Comparison of ENCODE assay signal across 17 mouse cellular contexts in genomic region chr3:37331999-37332449, GRCm38 (mm10). TPM values are rescaled to one million over a fixed set of nuclear protein-coding genes. Genes with fewer than 3 reads are reported as not detected.
DNase-seq lines count a peak whose midpoint lies in the region; ATAC-seq and TF ChIP-seq lines count a peak whose summit lies in the region.
"Had no signal": no experiment of that assay in that cellular context is flagged by ENCODE, and none has a peak within 500 bp of the region (broad histone marks: within the 10 kb centered on the region; RNA-seq: fewer than 3 reads in every experiment).

No protein-coding gene starts in this region.

- no peak for TF ChIP-seq CTCF in liver, embryonic 14.5 days (IDR thresholded peaks at IDR 0.05; ENCODE audit: low read depth)

- ATAC-seq in liver, embryonic 14.5 days (ENCODE audit: insufficient read depth): peak; percentile 89
- 0 out of 2 replicates have a peak, but pooled peaks have one; percentile 30 for ATAC-seq in neutrophil, adult 5-6 weeks (ENCODE audit: extremely low read depth, insufficient number of reproducible peaks, low FRiP score, poor library complexity, severe bottlenecking)
- ATAC-seq in hindbrain, embryonic 16.5 days: no peak
- ATAC-seq: intestine, embryonic 15.5 days had no signal

- peak; percentile 86 for DNase-seq in heart, adult 11 months
- DNase-seq in heart, postnatal 36 days: no peak
- DNase-seq in c-Kit-positive CD71-positive TER-119-positive erythroid progenitor cells, embryonic 14.5 days (ENCODE audit: low spot score): peak; percentile 53
- peak; percentile 28 to 56 (median 41) for DNase-seq in liver, embryonic 14.5 days (ENCODE audit: low read depth in 3 of 3, low spot score in 3 of 3)
- DNase-seq in adrenal gland, adult 8-10 months: no peak
- DNase-seq in B cell, adult 2 months: no peak
- DNase-seq: adrenal gland, postnatal 36 days; cerebellum, postnatal 36 days; lung, adult 18-20 months; retina, postnatal 1 day had no signal

- 6% methylated on average over 6 of the region's 6 CpGs for WGBS in liver, embryonic 14.5 days (ENCODE audit: insufficient replicate concordance)
- 74% methylated on average over 6 of the region's 6 CpGs for WGBS in hindbrain, embryonic 16.5 days

- no peak overlapping the region for H3K9ac ChIP-seq in liver, embryonic 14.5 days (replicated peaks)
- H3K9ac ChIP-seq in hindbrain, embryonic 16.5 days (ENCODE audit: low read depth, low read length): no peak overlapping the region
- H3K9ac ChIP-seq: embryonic facial prominence, embryonic 12.5 days; intestine, embryonic 15.5 days; neural tube, embryonic 15.5 days had no signal

- H3K27ac ChIP-seq in liver, embryonic 14.5 days: peak overlapping the region; percentile 47
- H3K27ac ChIP-seq in hindbrain, embryonic 16.5 days (ENCODE audit: low read depth, low read length): no peak overlapping the region
- H3K27ac ChIP-seq: embryonic facial prominence, embryonic 12.5 days; intestine, embryonic 15.5 days; kidney, postnatal 0 days; neural tube, embryonic 15.5 days had no signal

- no peaks in the 10 kb centered on the region for H3K36me3 ChIP-seq in liver, embryonic 14.5 days (replicated peaks; ENCODE audit: control insufficient read depth, insufficient read depth, low read depth)
- no peaks in the 10 kb centered on the region for H3K36me3 ChIP-seq in hindbrain, embryonic 16.5 days (ENCODE audit: control insufficient read depth, insufficient read depth, low read length)
- H3K36me3 ChIP-seq: embryonic facial prominence, embryonic 12.5 days; intestine, embryonic 15.5 days; neural tube, embryonic 15.5 days had no signal

- no peak overlapping the region for H3K4me3 ChIP-seq in liver, embryonic 14.5 days (ENCODE audit: insufficient read depth in 1 of 2, low read depth in 2 of 2, low read length in 2 of 2)
- no peak overlapping the region for H3K4me3 ChIP-seq in hindbrain, embryonic 16.5 days (ENCODE audit: low read length)
- H3K4me3 ChIP-seq: embryonic facial prominence, embryonic 12.5 days; intestine, embryonic 15.5 days; neural tube, embryonic 15.5 days had no signal

- intact Hi-C loops in heart, postnatal 36 days (cut with DNase I): loop anchor here (10.0 kb wide), 1 partner anchor 893 kb away; no protein-coding TSS in a partner anchor

- H3K9me3 ChIP-seq in liver, embryonic 14.5 days (ENCODE audit: control insufficient read depth, low read length): no peaks in the 10 kb centered on the region
- H3K9me3 ChIP-seq in hindbrain, embryonic 16.5 days (ENCODE audit: control insufficient read depth, low read length): no peaks in the 10 kb centered on the region
- H3K9me3 ChIP-seq: embryonic facial prominence, embryonic 12.5 days; intestine, embryonic 15.5 days; neural tube, embryonic 15.5 days had no signal

- H3K4me2 ChIP-seq in liver, embryonic 14.5 days (ENCODE audit: low read depth): no peak overlapping the region
- H3K4me2 ChIP-seq in hindbrain, embryonic 16.5 days (ENCODE audit: low read length): no peak overlapping the region
- H3K4me2 ChIP-seq: embryonic facial prominence, embryonic 12.5 days; intestine, embryonic 15.5 days; neural tube, embryonic 15.5 days had no signal

- TF ChIP-seq EP300 in liver, embryonic 14.5 days (IDR thresholded peaks at IDR 0.05; ENCODE audit: low read depth): peak; percentile 88

- no peaks in the 10 kb centered on the region for H3K27me3 ChIP-seq in liver, embryonic 14.5 days (ENCODE audit: control insufficient read depth, insufficient read depth, low read length)
- H3K27me3 ChIP-seq in hindbrain, embryonic 16.5 days (replicated peaks; ENCODE audit: control insufficient read depth, insufficient read depth, low read length): no peaks in the 10 kb centered on the region
- H3K27me3 ChIP-seq: embryonic facial prominence, embryonic 12.5 days; intestine, embryonic 15.5 days; neural tube, embryonic 15.5 days had no signal

- H3K4me1 ChIP-seq in liver, embryonic 14.5 days (replicated peaks; ENCODE audit: control insufficient read depth in 2 of 2, insufficient read depth in 2 of 2, low read length in 1 of 2): peaks cover 20 to 36% of the 10 kb centered on the region in 2 experiments
- no peaks in the 10 kb centered on the region for H3K4me1 ChIP-seq in hindbrain, embryonic 16.5 days (ENCODE audit: control insufficient read depth, insufficient read depth, low read depth, low read length)
- H3K4me1 ChIP-seq: embryonic facial prominence, embryonic 12.5 days; intestine, embryonic 15.5 days; neural tube, embryonic 15.5 days had no signal

RNA-seq across cellular contexts. Expression of gene Fgf2, which starts 16.1 kb away (rescaled TPM):
- total RNA-seq in heart, postnatal 36 days (2021): 10 to 100 TPM in 1 of 2 experiments, 1 to 10 TPM in 1; 9.6 to 13.7 TPM
- polyA plus RNA-seq in liver, embryonic 14.5 days (2012; rRNA removed): 0.03 and 0.06 TPM in 2 replicates
- polyA plus RNA-seq in liver, embryonic 14.5 days (2014; fragmentation: Nextera tagmentation; extraction: Ambion mirVana): 0.13 and 0.14 TPM in 2 replicates
- 0.12 and 0.23 TPM in 2 replicates for total RNA-seq in neutrophil, adult 5-6 weeks (2017)
- total RNA-seq in adrenal gland, adult 8-10 months (2022): 1 to 10 TPM; 3.9 to 9.8 (median 7.4) TPM
- polyA plus RNA-seq in hindbrain, embryonic 16.5 days (2015; fragmentation: Nextera tagmentation; extraction: Ambion mirVana): 0.55 and 0.60 TPM in 2 replicates

RNA-seq across cellular contexts. Expression of gene Cetn4, which starts 19.5 kb away (rescaled TPM):
- total RNA-seq in heart, postnatal 36 days (2021): 1 to 10 TPM in 1 of 2 experiments, not detected in 1; 1.6 TPM
- polyA plus RNA-seq in liver, embryonic 14.5 days (2012; rRNA removed): 0.70 and 1.6 TPM in 2 replicates
- polyA plus RNA-seq in liver, embryonic 14.5 days (2014; fragmentation: Nextera tagmentation; extraction: Ambion mirVana): 1.6 and 1.9 TPM in 2 replicates
- 2.8 TPM in 1 of 2 replicates, not detected in the other for total RNA-seq in neutrophil, adult 5-6 weeks (2017)
- 1 to 10 TPM; 3.4 to 7.9 (median 5.7) TPM for total RNA-seq in adrenal gland, adult 8-10 months (2022)
- polyA plus RNA-seq in hindbrain, embryonic 16.5 days (2015; fragmentation: Nextera tagmentation; extraction: Ambion mirVana): 2.5 and 3.3 TPM in 2 replicates
- polyA plus RNA-seq: small intestine, adult 2 months had no signal

RNA-seq across cellular contexts. Expression of gene Bbs12, which starts 19.7 kb away (rescaled TPM):
- total RNA-seq in heart, postnatal 36 days (2021): 1 to 10 TPM in 1 of 2 experiments, under 1 TPM in 1; 0.46 to 1.3 TPM
- polyA plus RNA-seq in liver, embryonic 14.5 days (2012; rRNA removed): 1.7 and 2.2 TPM in 2 replicates
- polyA plus RNA-seq in liver, embryonic 14.5 days (2014; fragmentation: Nextera tagmentation; extraction: Ambion mirVana): 4.4 and 4.8 TPM in 2 replicates
- 1.6 and 2.6 TPM in 2 replicates for total RNA-seq in neutrophil, adult 5-6 weeks (2017)
- 10 to 100 TPM in 1 of 4 experiments, 1 to 10 TPM in 3; 5.7 to 10.3 (median 7.2) TPM for total RNA-seq in adrenal gland, adult 8-10 months (2022)
- 5.1 and 5.2 TPM in 2 replicates for polyA plus RNA-seq in hindbrain, embryonic 16.5 days (2015; fragmentation: Nextera tagmentation; extraction: Ambion mirVana)

Comparison
In these comparisons a context has a peak if more than half of its experiments do, and no peak if none do; other contexts are left out.
1. DNase-seq: peak in heart, adult 11 months (single experiment), c-Kit-positive CD71-positive TER-119-positive erythroid progenitor cells, embryonic 14.5 days (single experiment) and liver, embryonic 14.5 days (3 of 3); none in heart, postnatal 36 days (0 of 2), adrenal gland, adult 8-10 months (single experiment) and B cell, adult 2 months (0 of 2).